ENCODE assay signal across 8 mouse cellular contexts in the genomic region with DNA sequence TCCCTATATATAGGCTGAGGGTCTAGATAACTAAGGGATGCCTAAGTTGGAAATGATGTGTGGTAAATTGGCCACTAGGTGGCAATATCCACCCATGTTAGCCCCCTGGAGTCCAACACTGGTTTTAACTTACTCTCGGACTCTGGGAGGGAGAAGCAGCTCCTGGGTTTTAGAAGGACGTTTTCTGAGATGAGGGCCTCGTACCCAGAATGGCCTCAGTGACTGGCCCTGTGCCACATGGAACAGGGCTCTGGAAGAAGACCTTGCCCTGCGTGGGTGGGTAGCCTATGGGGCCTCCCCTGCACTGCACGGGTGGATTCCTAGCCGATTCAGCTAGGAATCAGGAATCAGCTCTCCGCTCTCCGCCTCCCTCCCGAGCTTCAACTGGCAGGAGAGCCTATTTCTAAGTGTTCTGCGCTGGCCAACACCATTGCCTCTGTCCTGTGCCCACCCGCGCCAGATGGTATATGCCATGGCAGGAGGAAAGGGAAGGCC. TPM values are rescaled to one million over a fixed set of nuclear protein-coding genes. Genes with fewer than 3 reads are reported as not detected.
DNase-seq lines count a peak whose midpoint lies in the region; ATAC-seq and TF ChIP-seq lines count a peak whose summit lies in the region.

No protein-coding gene starts in this region.

- TF ChIP-seq CTCF in kidney, adult 2 months (conservative IDR thresholded peaks at IDR 0.05; ENCODE audit: insufficient read depth, insufficient read length, low read depth, low read length), result peak; percentile 66

- 40% methylated on average over 12 of the region's 12 CpGs for WGBS in kidney, adult 2 months
- WGBS in limb, embryonic 12.5 days, result 33% methylated on average over 12 of the region's 12 CpGs
- WGBS in midbrain, embryonic 13.5 days, result 34% methylated on average over 12 of the region's 12 CpGs

- H3K4me2 ChIP-seq in limb, embryonic 12.5 days, result peak overlapping the region; percentile 37
- peak overlapping the region; percentile 43 for H3K4me2 ChIP-seq in midbrain, embryonic 13.5 days (replicated peaks)

- peak; percentile 67 for DNase-seq in urinary bladder, postnatal 14 days (ENCODE audit: low spot score)
- no peak for DNase-seq in urinary bladder, adult 2 months (ENCODE audit: low spot score)
- DNase-seq in embryo, embryonic 11 days, result peak; percentile 88
- peak; percentile 85 for DNase-seq in heart, adult 8-10 months (ENCODE audit: low spot score)
- peak; percentile 78 for DNase-seq in kidney, adult 2 months
- DNase-seq in splenic B cell, adult 2 months (ENCODE audit: low read depth, low spot score), result peak; percentile 84

- no peak for TF ChIP-seq POLR2A in kidney, adult 2 months (IDR thresholded peaks at IDR 0.05; ENCODE audit: low read depth, low read length)

- no peaks in the 10 kb centered on the region for H3K36me3 ChIP-seq in kidney, adult 2 months (ENCODE audit: control insufficient read depth, insufficient read depth, low read length)
- H3K36me3 ChIP-seq in limb, embryonic 12.5 days, result peaks cover 39% of the 10 kb centered on the region
- no peaks in the 10 kb centered on the region for H3K36me3 ChIP-seq in midbrain, embryonic 13.5 days
- no peaks in the 10 kb centered on the region for H3K36me3 ChIP-seq in splenic B cell, adult 2 months (ENCODE audit: control insufficient read depth, insufficient read depth, low read length, poor library complexity, severe bottlenecking)

- H3K27me3 ChIP-seq in kidney, adult 2 months (replicated peaks; ENCODE audit: control insufficient read depth, insufficient read depth, low read length), result no peaks in the 10 kb centered on the region
- H3K27me3 ChIP-seq in limb, embryonic 12.5 days, result peaks cover 4% of the 10 kb centered on the region; the same call in 1 of the 2 replicates
- peaks cover 19% of the 10 kb centered on the region for H3K27me3 ChIP-seq in midbrain, embryonic 13.5 days
- H3K27me3 ChIP-seq in splenic B cell, adult 2 months (ENCODE audit: control insufficient read depth, insufficient read depth, low read length, poor library complexity, severe bottlenecking), result no peaks in the 10 kb centered on the region

- no peaks in the 10 kb centered on the region for H3K9me3 ChIP-seq in limb, embryonic 12.5 days
- H3K9me3 ChIP-seq in midbrain, embryonic 13.5 days, result no peaks in the 10 kb centered on the region

- no peak overlapping the region for H3K4me3 ChIP-seq in kidney, adult 2 months (ENCODE audit: insufficient read depth, low read depth, low read length)
- H3K4me3 ChIP-seq in limb, embryonic 12.5 days (replicated peaks), result no peak overlapping the region
- H3K4me3 ChIP-seq in midbrain, embryonic 13.5 days (replicated peaks), result 0 out of 2 replicates have a peak overlapping the region, but pooled peaks have one; percentile 4

- H3K4me1 ChIP-seq in kidney, adult 2 months (ENCODE audit: control insufficient read depth, insufficient read depth, low read length), result no peaks in the 10 kb centered on the region
- peaks cover 13% of the 10 kb centered on the region for H3K4me1 ChIP-seq in limb, embryonic 12.5 days (replicated peaks)
- H3K4me1 ChIP-seq in midbrain, embryonic 13.5 days (replicated peaks), result peaks cover 14% of the 10 kb centered on the region

- ATAC-seq in limb, embryonic 12.5 days (ENCODE audit: insufficient number of reproducible peaks, insufficient read depth, low FRiP score, low TSS enrichment, low read depth), result no peak
- peak; percentile 62 for ATAC-seq in midbrain, embryonic 13.5 days

- no peak overlapping the region for H3K27ac ChIP-seq in kidney, adult 2 months (ENCODE audit: insufficient read depth, low read depth, low read length)
- no peak overlapping the region for H3K27ac ChIP-seq in limb, embryonic 12.5 days
- no peak overlapping the region for H3K27ac ChIP-seq in midbrain, embryonic 13.5 days

- H3K9ac ChIP-seq in limb, embryonic 12.5 days (replicated peaks), result peak overlapping the region; percentile 42; the same call in 1 of the 2 replicates
- H3K9ac ChIP-seq in midbrain, embryonic 13.5 days (replicated peaks), result peak overlapping the region; percentile 33; the same call in 1 of the 2 replicates

RNA-seq across cellular contexts. Expression of a gene that starts 26.7 kb away (rescaled TPM):
- polyA plus RNA-seq in urinary bladder, adult 2 months (2012; rRNA removed), result 27.7 and 39.1 TPM in 2 replicates
- 10 to 100 TPM in 3 of 4 experiments, 1 to 10 TPM in 1; 9.4 to 14.7 (median 10.7) TPM for total RNA-seq in heart, adult 8-10 months (2022)
- polyA plus RNA-seq in kidney, adult 2 months (2012; rRNA removed), result 14.5 and 20.5 TPM in 2 replicates
- 13.8 and 17.5 TPM in 2 replicates for polyA plus RNA-seq in limb, embryonic 12.5 days (2016; fragmentation: Nextera tagmentation; extraction: Ambion mirVana)
- polyA plus RNA-seq in midbrain, embryonic 13.5 days (2015; fragmentation: Nextera tagmentation; extraction: Ambion mirVana), result 3.2 and 3.5 TPM in 2 replicates

RNA-seq across cellular contexts. Expression of a gene that starts 27.1 kb away (rescaled TPM):
- 0.96 and 1.1 TPM in 2 replicates for polyA plus RNA-seq in urinary bladder, adult 2 months (2012; rRNA removed)
- not detected for total RNA-seq in heart, adult 8-10 months (2022)
- 1.8 and 2.0 TPM in 2 replicates for polyA plus RNA-seq in kidney, adult 2 months (2012; rRNA removed)
- 0.52 and 0.53 TPM in 2 replicates for polyA plus RNA-seq in limb, embryonic 12.5 days (2016; fragmentation: Nextera tagmentation; extraction: Ambion mirVana)
- polyA plus RNA-seq in midbrain, embryonic 13.5 days (2015; fragmentation: Nextera tagmentation; extraction: Ambion mirVana), result not detected in 2 replicates

RNA-seq across cellular contexts. Expression of a gene that starts 36.6 kb away (rescaled TPM):
- polyA plus RNA-seq in urinary bladder, adult 2 months (2012; rRNA removed), result 21.3 and 24.1 TPM in 2 replicates
- 10 to 100 TPM in 1 of 4 experiments, 1 to 10 TPM in 3; 7.3 to 10.3 (median 8.4) TPM for total RNA-seq in heart, adult 8-10 months (2022)
- 11.8 and 12.0 TPM in 2 replicates for polyA plus RNA-seq in kidney, adult 2 months (2012; rRNA removed)
- 12.2 and 14.1 TPM in 2 replicates for polyA plus RNA-seq in limb, embryonic 12.5 days (2016; fragmentation: Nextera tagmentation; extraction: Ambion mirVana)
- polyA plus RNA-seq in midbrain, embryonic 13.5 days (2015; fragmentation: Nextera tagmentation; extraction: Ambion mirVana), result 2.8 and 3.1 TPM in 2 replicates

RNA-seq across cellular contexts. Expression of a gene that starts 45.7 kb away (rescaled TPM):
- 121 and 136 TPM in 2 replicates for polyA plus RNA-seq in urinary bladder, adult 2 months (2012; rRNA removed)
- 10 to 100 TPM; 58.6 to 70.1 (median 65.8) TPM for total RNA-seq in heart, adult 8-10 months (2022)
- 151 and 189 TPM in 2 replicates for polyA plus RNA-seq in kidney, adult 2 months (2012; rRNA removed)
- 77.9 and 80.1 TPM in 2 replicates for polyA plus RNA-seq in limb, embryonic 12.5 days (2016; fragmentation: Nextera tagmentation; extraction: Ambion mirVana)
- polyA plus RNA-seq in midbrain, embryonic 13.5 days (2015; fragmentation: Nextera tagmentation; extraction: Ambion mirVana), result 69.4 and 73.3 TPM in 2 replicates

RNA-seq across cellular contexts. Expression of a gene that starts 59.1 kb away (rescaled TPM):
- 11.3 and 13.0 TPM in 2 replicates for polyA plus RNA-seq in urinary bladder, adult 2 months (2012; rRNA removed)
- 10 to 100 TPM in 2 of 4 experiments, 1 to 10 TPM in 2; 9.1 to 11.4 (median 10.3) TPM for total RNA-seq in heart, adult 8-10 months (2022)
- 6.5 and 7.7 TPM in 2 replicates for polyA plus RNA-seq in kidney, adult 2 months (2012; rRNA removed)
- polyA plus RNA-seq in limb, embryonic 12.5 days (2016; fragmentation: Nextera tagmentation; extraction: Ambion mirVana), result 27.1 and 29.2 TPM in 2 replicates
- polyA plus RNA-seq in midbrain, embryonic 13.5 days (2015; fragmentation: Nextera tagmentation; extraction: Ambion mirVana), result 27.8 and 30.5 TPM in 2 replicates
